Mouse (Mus musculus) liver, postnatal 0 days (tissue): ENCODE results near the gene Olfr683.

Source experiments
- CTCF ChIP-seq: sonication (generic); IDR thresholded peaks from 2 replicates; pipeline ENCODE4 v1.5.1; 2016; ENCODE audit warnings: antibody characterized with exemption, low read depth
- EP300 ChIP-seq: IDR thresholded peaks from 2 replicates; pipeline ENCODE4 v1.6.1; 2016; ENCODE audit warnings: antibody characterized with exemption, low read depth, mild to moderate bottlenecking

GRCm38 (mm10) chr7:105185912-105186311 lies 39.1 kb upstream of the Olfr683 start, which contains the start of gene Olfr685:
- TF ChIP-seq CTCF, result no peak
- no peak for TF ChIP-seq EP300
